Mouse (Mus musculus): ENCODE data around the gene Capn10.
A peak's percentile ranks its signal among the peaks of the same experiment; 100 is the strongest.

DNA sequence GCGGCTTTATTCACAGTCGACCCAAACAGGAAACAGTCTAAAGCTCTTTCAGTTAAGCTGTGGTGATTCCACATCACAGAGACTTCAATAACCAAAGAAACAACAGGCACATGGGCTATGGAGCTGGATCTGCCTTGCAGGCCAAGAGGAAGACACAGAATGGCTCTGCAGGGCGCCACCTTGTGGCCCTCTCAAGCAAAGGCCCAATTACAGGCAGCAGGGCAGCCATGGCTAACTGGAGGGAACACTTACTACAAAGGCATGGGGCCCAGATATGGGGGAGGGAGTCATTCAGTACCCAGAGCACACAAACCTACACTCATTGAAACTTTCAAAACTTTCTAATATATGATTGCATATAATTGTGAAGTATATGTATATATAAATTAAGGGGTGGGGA is 39.1 kb upstream of the Capn10 start:
- TF ChIP-seq POLR2A (IDR thresholded peaks at IDR 0.05; ENCODE audit: control insufficient read depth, extremely low read depth, insufficient read depth, low read length, poor library complexity) (no peak), CTCF (IDR thresholded peaks at IDR 0.05; ENCODE audit: borderline replicate concordance, control insufficient read depth, extremely low read depth, insufficient read depth, low read length, poor library complexity) (peak; percentile 92)
